ENCODE assay signal across 18 mouse cellular contexts in genomic region chr13:51052408-51052807, GRCm38 (mm10).
"Had no signal": no experiment of that assay in that cellular context is flagged by ENCODE, and none has a peak within 500 bp of the region (broad histone marks: within the 10 kb centered on the region; RNA-seq: fewer than 3 reads in every experiment).

No protein-coding gene starts in this region.

- H3K9ac ChIP-seq: lung, embryonic 14.5 days; midbrain, embryonic 12.5 days; neural tube, embryonic 13.5 days; neural tube, embryonic 15.5 days had no signal

- H3K27me3 ChIP-seq: midbrain, embryonic 12.5 days; neural tube, embryonic 13.5 days; neural tube, embryonic 15.5 days had no signal

- H3K9me3 ChIP-seq: midbrain, embryonic 10.5 days; midbrain, embryonic 12.5 days; neural tube, embryonic 13.5 days; neural tube, embryonic 15.5 days had no signal

- H3K36me3 ChIP-seq: midbrain, embryonic 10.5 days; midbrain, embryonic 12.5 days; neural tube, embryonic 13.5 days; neural tube, embryonic 15.5 days had no signal

- H3K4me3 ChIP-seq: midbrain, embryonic 10.5 days; midbrain, embryonic 12.5 days; myocyte; neural tube, embryonic 13.5 days; neural tube, embryonic 15.5 days had no signal

- H3K27ac ChIP-seq: midbrain, embryonic 10.5 days; midbrain, embryonic 12.5 days; neural tube, embryonic 13.5 days; neural tube, embryonic 15.5 days had no signal

- H3K4me1 ChIP-seq: midbrain, embryonic 10.5 days; midbrain, embryonic 12.5 days; neural tube, embryonic 13.5 days; neural tube, embryonic 15.5 days had no signal

- DNase-seq: lung, adult 18-20 months; lung, embryonic 14.5 days; lung, postnatal 10 days; lung, postnatal 4 days; midbrain, embryonic 14.5 days; retina, postnatal 1 day; right cerebral cortex, adult 18-20 months; right cerebral cortex, postnatal 25 days; right cerebral cortex, postnatal 4 days; spleen, adult 18-20 months; thymus, adult 18-20 months; thymus, postnatal 14 days; thymus, postnatal 36 days had no signal
